Mouse (Mus musculus): Measurements from ENCODE around the gene Esp15. TPM values are rescaled to one million over a fixed set of nuclear protein-coding genes. Genes with fewer than 3 reads are reported as not detected.

Esp15 gene
- not detected in 2 replicates for polyA plus RNA-seq (2015; fragmentation: Nextera tagmentation; extraction: Ambion mirVana)

DNA sequence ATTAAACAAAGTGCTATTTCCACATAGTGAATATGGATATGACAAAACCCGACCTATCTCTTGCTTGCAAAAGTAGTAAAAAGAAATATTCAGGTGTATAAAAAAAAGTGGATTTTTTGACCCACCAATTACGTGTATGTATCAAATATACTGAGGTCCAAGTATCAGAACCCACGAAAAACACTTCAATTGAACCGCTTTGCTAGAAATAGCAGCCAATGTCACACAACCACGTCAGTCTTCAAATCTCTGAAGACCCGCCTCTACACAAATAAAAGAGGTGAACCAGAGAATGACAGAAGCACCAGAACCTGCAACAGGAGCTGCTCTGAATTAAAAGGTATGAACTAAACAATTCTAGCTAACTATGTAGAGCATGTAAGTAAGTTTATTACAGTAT lies at the start of gene Esp15:
Gene Esp15, plus strand, starts transcription at position 301 of the 400 bp plus-strand sequence.

Other genes with a start within 250 kb of the Esp15 start
- gene Esp18, start 234.6 kb upstream of the Esp15 start, polyA plus RNA-seq (2015; fragmentation: Nextera tagmentation; extraction: Ambion mirVana), result not detected in 2 replicates
- not detected in 2 replicates for gene Esp16, start 104.8 kb upstream of the Esp15 start, polyA plus RNA-seq (2015; fragmentation: Nextera tagmentation; extraction: Ambion mirVana)

All from neural tube, postnatal 0 days (tissue).